Mouse (Mus musculus): ENCODE results near the gene C3. TPM values are rescaled to one million over a fixed set of nuclear protein-coding genes. Genes with fewer than 3 reads are reported as not detected.

Gene C3
- polyA plus RNA-seq, 1 experiment from 2014 or later: 2.1 TPM

- Histone ChIP-seq H3K9ac (ENCODE audit: low read depth, low read length) (no peak overlapping the region), H3K4me1 (ENCODE audit: control insufficient read depth, insufficient read depth, low read depth, low read length) (no peaks in the 10 kb centered on the region; the same call in 1 of the 2 replicates), H3K4me2 (ENCODE audit: low read length) (no peak overlapping the region), H3K4me3 (ENCODE audit: low read length) (no peak overlapping the region), H3K9me3 (ENCODE audit: control insufficient read depth, low read length) (no peaks in the 10 kb centered on the region), H3K36me3 (ENCODE audit: control insufficient read depth, insufficient read depth, low read length) (no peaks in the 10 kb centered on the region), H3K27me3 (replicated peaks; ENCODE audit: control insufficient read depth, insufficient read depth, low read length) (no peaks in the 10 kb centered on the region), H3K27ac (ENCODE audit: low read depth, low read length) (no peak overlapping the region)
- 78% methylated on average over 12 of the region's 12 CpGs for WGBS
- ATAC-seq: no peak
Observed at GRCm38 (mm10) chr17:57218335-57218900, 9.5 kb downstream of the C3 start.

GRCm38 (mm10) chr17:57214676-57215387 is 13.1 kb downstream of the C3 start:
- peak; percentile 94 for ATAC-seq
- Histone ChIP-seq H3K4me1 (ENCODE audit: control insufficient read depth, insufficient read depth, low read depth, low read length) (no peaks in the 10 kb centered on the region; the same call in 1 of the 2 replicates), H3K4me3 (ENCODE audit: low read length) (peak overlapping the region; percentile 4; the same call in 1 of the 2 replicates), H3K9me3 (ENCODE audit: control insufficient read depth, low read length) (no peaks in the 10 kb centered on the region), H3K9ac (ENCODE audit: low read depth, low read length) (0 out of 2 replicates have a peak overlapping the region, but pooled peaks have one; percentile 15), H3K27ac (ENCODE audit: low read depth, low read length) (no peak overlapping the region), H3K4me2 (ENCODE audit: low read length) (peak overlapping the region; percentile 43), H3K36me3 (ENCODE audit: control insufficient read depth, insufficient read depth, low read length) (no peaks in the 10 kb centered on the region), H3K27me3 (replicated peaks; ENCODE audit: control insufficient read depth, insufficient read depth, low read length) (no peaks in the 10 kb centered on the region)
- 41% methylated on average over 13 of the region's 13 CpGs for WGBS

GRCm38 (mm10) chr17:57211501-57211900 is 16.4 kb downstream of the C3 start:
- H3K4me3 ChIP-seq (ENCODE audit: low read length): no peak overlapping the region
- WGBS: 61% methylated on average over 9 of the region's 9 CpGs
- no peak for ATAC-seq

GRCm38 (mm10) chr17:57209330-57209729 is 18.6 kb downstream of the C3 start:
- H3K27ac ChIP-seq (ENCODE audit: low read depth, low read length): no peak overlapping the region
- no peaks in the 10 kb centered on the region for H3K36me3 ChIP-seq (ENCODE audit: control insufficient read depth, insufficient read depth, low read length)
- H3K4me1 ChIP-seq (ENCODE audit: control insufficient read depth, insufficient read depth, low read depth, low read length): no peaks in the 10 kb centered on the region
- H3K9me3 ChIP-seq (ENCODE audit: control insufficient read depth, low read length): no peaks in the 10 kb centered on the region
- H3K27me3 ChIP-seq (replicated peaks; ENCODE audit: control insufficient read depth, insufficient read depth, low read length): no peaks in the 10 kb centered on the region
- 83% methylated on average over 4 of the region's 4 CpGs for WGBS
- H3K4me3 ChIP-seq (ENCODE audit: low read length): no peak overlapping the region
- H3K9ac ChIP-seq (ENCODE audit: low read depth, low read length): no peak overlapping the region
- no peak overlapping the region for H3K4me2 ChIP-seq (ENCODE audit: low read length)
- no peak for ATAC-seq

More at GRCm38 (mm10) chr17:57211501-57211900, 16.4 kb downstream of the C3 start:
- H3K4me2 ChIP-seq (ENCODE audit: low read length): no peak overlapping the region
- no peaks in the 10 kb centered on the region for H3K27me3 ChIP-seq (replicated peaks; ENCODE audit: control insufficient read depth, insufficient read depth, low read length)
- H3K9me3 ChIP-seq (ENCODE audit: control insufficient read depth, low read length): no peaks in the 10 kb centered on the region
- no peaks in the 10 kb centered on the region for H3K4me1 ChIP-seq (ENCODE audit: control insufficient read depth, insufficient read depth, low read depth, low read length)
- H3K27ac ChIP-seq (ENCODE audit: low read depth, low read length): no peak overlapping the region
- H3K9ac ChIP-seq (ENCODE audit: low read depth, low read length): no peak overlapping the region
- no peaks in the 10 kb centered on the region for H3K36me3 ChIP-seq (ENCODE audit: control insufficient read depth, insufficient read depth, low read length)

GRCm38 (mm10) chr17:57207938-57208337 is 20.0 kb downstream of the C3 start:
- WGBS: 82% methylated on average over 3 of the region's 3 CpGs
- H3K27ac ChIP-seq (ENCODE audit: low read depth, low read length): no peak overlapping the region
- no peak for ATAC-seq
- no peaks in the 10 kb centered on the region for H3K4me1 ChIP-seq (ENCODE audit: control insufficient read depth, insufficient read depth, low read depth, low read length)
- H3K4me3 ChIP-seq (ENCODE audit: low read length): no peak overlapping the region
- H3K4me2 ChIP-seq (ENCODE audit: low read length): no peak overlapping the region
- H3K27me3 ChIP-seq (replicated peaks; ENCODE audit: control insufficient read depth, insufficient read depth, low read length): no peaks in the 10 kb centered on the region
- no peaks in the 10 kb centered on the region for H3K9me3 ChIP-seq (ENCODE audit: control insufficient read depth, low read length)
- H3K9ac ChIP-seq (ENCODE audit: low read depth, low read length): no peak overlapping the region
- H3K36me3 ChIP-seq (ENCODE audit: control insufficient read depth, insufficient read depth, low read length): no peaks in the 10 kb centered on the region

GRCm38 (mm10) chr17:57201841-57202724 is 25.9 kb downstream of the C3 start:
- H3K4me2 ChIP-seq (ENCODE audit: low read length): no peak overlapping the region
- H3K27ac ChIP-seq (ENCODE audit: low read depth, low read length): no peak overlapping the region
- H3K27me3 ChIP-seq (replicated peaks; ENCODE audit: control insufficient read depth, insufficient read depth, low read length): no peaks in the 10 kb centered on the region
- no peak overlapping the region for H3K4me3 ChIP-seq (ENCODE audit: low read length)
- no peaks in the 10 kb centered on the region for H3K36me3 ChIP-seq (ENCODE audit: control insufficient read depth, insufficient read depth, low read length)
- no peak overlapping the region for H3K9ac ChIP-seq (ENCODE audit: low read depth, low read length)
- no peak for ATAC-seq
- H3K9me3 ChIP-seq (ENCODE audit: control insufficient read depth, low read length): no peaks in the 10 kb centered on the region
- no peaks in the 10 kb centered on the region for H3K4me1 ChIP-seq (ENCODE audit: control insufficient read depth, insufficient read depth, low read depth, low read length)
- 86% methylated on average over 10 of the region's 10 CpGs for WGBS

GRCm38 (mm10) chr17:57198252-57198651 is 29.7 kb downstream of the C3 start:
- H3K27me3 ChIP-seq (replicated peaks; ENCODE audit: control insufficient read depth, insufficient read depth, low read length): no peaks in the 10 kb centered on the region
- no peaks in the 10 kb centered on the region for H3K9me3 ChIP-seq (ENCODE audit: control insufficient read depth, low read length)
- no peak for ATAC-seq
- H3K36me3 ChIP-seq (ENCODE audit: control insufficient read depth, insufficient read depth, low read length): no peaks in the 10 kb centered on the region
- H3K4me1 ChIP-seq (ENCODE audit: control insufficient read depth, insufficient read depth, low read depth, low read length): no peaks in the 10 kb centered on the region
- H3K27ac ChIP-seq (ENCODE audit: low read depth, low read length): no peak overlapping the region
- no peak overlapping the region for H3K4me3 ChIP-seq (ENCODE audit: low read length)
- no peak overlapping the region for H3K4me2 ChIP-seq (ENCODE audit: low read length)
- 78% methylated on average over 3 of the region's 3 CpGs for WGBS
- no peak overlapping the region for H3K9ac ChIP-seq (ENCODE audit: low read depth, low read length)

GRCm38 (mm10) chr17:57195326-57196010 is 32.5 kb downstream of the C3 start:
- no peak for ATAC-seq
- WGBS: 88% methylated on average over 8 of the region's 8 CpGs
- no peaks in the 10 kb centered on the region for H3K9me3 ChIP-seq (ENCODE audit: control insufficient read depth, low read length)

More at GRCm38 (mm10) chr17:57195326-57196010, 32.5 kb downstream of the C3 start:
- Histone ChIP-seq H3K4me1 (ENCODE audit: control insufficient read depth, insufficient read depth, low read depth, low read length) (no peaks in the 10 kb centered on the region), H3K27me3 (replicated peaks; ENCODE audit: control insufficient read depth, insufficient read depth, low read length) (no peaks in the 10 kb centered on the region), H3K36me3 (ENCODE audit: control insufficient read depth, insufficient read depth, low read length) (no peaks in the 10 kb centered on the region), H3K4me3 (ENCODE audit: low read length) (no peak overlapping the region), H3K9ac (ENCODE audit: low read depth, low read length) (no peak overlapping the region), H3K4me2 (ENCODE audit: low read length) (no peak overlapping the region), H3K27ac (ENCODE audit: low read depth, low read length) (no peak overlapping the region)
